Mouse (Mus musculus): ENCODE measurements at regions not wholly inside any gene's neighbourhood (a gene's known extent, or its start where the extent isn't known, plus 50 kb on each side); places are given as distances from the start of the nearest gene placed in this dataset.

GRCm38 (mm10) chr13:44399831-44400321 is 329.4 kb upstream of the Jarid2 start:
- TF ChIP-seq CTCF (IDR thresholded peaks at IDR 0.05; ENCODE audit: insufficient read depth, low read length): no peak
- no peak for TF ChIP-seq POLR2A (IDR thresholded peaks at IDR 0.05; ENCODE audit: borderline replicate concordance, extremely low read depth, low read depth, low read length)
- no peaks in the 10 kb centered on the region for H3K4me1 ChIP-seq (ENCODE audit: control insufficient read depth, insufficient read depth, low read length)
- WGBS: 82% methylated on average over 7 of the region's 7 CpGs
- no peak for DNase-seq
- H3K4me3 ChIP-seq (replicated peaks; ENCODE audit: extremely low read depth, low read depth, low read length): no peak overlapping the region

DNA sequence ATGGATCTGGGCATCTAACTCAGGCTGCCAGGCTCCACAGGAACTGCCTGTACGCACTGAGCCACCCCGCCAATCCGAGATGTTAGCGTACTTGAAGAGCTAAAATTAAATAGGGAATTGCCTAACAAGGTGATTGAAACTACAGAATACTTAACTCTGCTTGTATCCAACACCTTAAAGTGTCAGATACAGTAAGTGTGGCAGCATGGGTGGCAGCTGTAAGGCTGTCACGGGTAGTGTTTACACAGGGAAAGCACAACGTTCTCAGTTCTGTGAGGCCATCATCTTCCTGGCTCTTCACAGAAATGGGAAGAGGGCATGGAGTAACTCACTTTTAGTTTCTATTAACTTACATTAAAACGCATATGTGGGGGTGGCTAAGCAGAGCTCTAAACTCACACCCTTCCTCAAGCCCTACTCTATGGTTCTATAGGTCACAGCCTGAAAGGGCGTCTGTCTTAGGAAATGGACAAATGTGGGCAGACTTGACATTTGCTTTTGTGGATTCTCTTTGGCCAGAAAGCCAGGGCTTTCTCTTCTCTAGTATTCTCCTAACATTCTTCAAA is 325.2 kb upstream of the Jarid2 start:
- no peak for TF ChIP-seq POLR2A (IDR thresholded peaks at IDR 0.05; ENCODE audit: borderline replicate concordance, extremely low read depth, low read depth, low read length)
- TF ChIP-seq CTCF (IDR thresholded peaks at IDR 0.05; ENCODE audit: insufficient read depth, low read length): no peak
- 50% methylated on average over 8 of the region's 8 CpGs for WGBS
- no peak for DNase-seq
- Histone ChIP-seq H3K4me3 (replicated peaks; ENCODE audit: extremely low read depth, low read depth, low read length) (peak overlapping the region; percentile 51), H3K4me1 (ENCODE audit: control insufficient read depth, insufficient read depth, low read length) (no peaks in the 10 kb centered on the region; the same call in 1 of the 2 replicates)

GRCm38 (mm10) chr13:44407307-44407706 is 322.0 kb upstream of the Jarid2 start:
- Histone ChIP-seq H3K4me3 (replicated peaks; ENCODE audit: extremely low read depth, low read depth, low read length) (no peak overlapping the region), H3K4me1 (ENCODE audit: control insufficient read depth, insufficient read depth, low read length) (no peaks in the 10 kb centered on the region; the same call in 1 of the 2 replicates)
- TF ChIP-seq CTCF (IDR thresholded peaks at IDR 0.05; ENCODE audit: insufficient read depth, low read length) (no peak), POLR2A (IDR thresholded peaks at IDR 0.05; ENCODE audit: borderline replicate concordance, extremely low read depth, low read depth, low read length) (no peak)
- DNase-seq: no peak
- WGBS: 75% methylated on average over 2 of the region's 2 CpGs

DNA sequence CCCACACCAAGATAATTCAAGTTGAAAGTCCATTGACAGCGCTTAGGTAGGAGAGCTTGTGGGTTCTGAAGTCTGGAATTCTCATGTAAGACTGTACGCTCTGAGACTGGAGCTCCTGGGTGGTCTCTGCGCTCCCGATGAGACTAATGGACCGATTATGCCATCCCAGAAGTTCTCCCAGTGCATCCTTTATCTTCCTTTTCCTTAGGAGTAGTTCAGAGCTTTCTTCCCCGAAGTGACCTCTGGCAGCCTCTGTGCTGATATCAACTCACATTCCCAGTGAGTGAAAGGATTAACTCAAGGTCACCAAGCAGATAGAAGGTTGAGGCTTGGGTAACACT is 320.7 kb upstream of the Jarid2 start:
- Histone ChIP-seq H3K4me3 (replicated peaks; ENCODE audit: extremely low read depth, low read depth, low read length) (no peak overlapping the region), H3K4me1 (ENCODE audit: control insufficient read depth, insufficient read depth, low read length) (no peaks in the 10 kb centered on the region; the same call in 1 of the 2 replicates)
- no peak for DNase-seq
- WGBS: 83% methylated on average over 6 of the region's 6 CpGs
- TF ChIP-seq POLR2A (IDR thresholded peaks at IDR 0.05; ENCODE audit: borderline replicate concordance, extremely low read depth, low read depth, low read length) (no peak), CTCF (IDR thresholded peaks at IDR 0.05; ENCODE audit: insufficient read depth, low read length) (no peak)

- no peaks in the 10 kb centered on the region; the same call in 1 of the 2 replicates for H3K4me1 ChIP-seq (ENCODE audit: control insufficient read depth, insufficient read depth, low read length)
- no peak for TF ChIP-seq CTCF (IDR thresholded peaks at IDR 0.05; ENCODE audit: insufficient read depth, low read length)
- TF ChIP-seq POLR2A (IDR thresholded peaks at IDR 0.05; ENCODE audit: borderline replicate concordance, extremely low read depth, low read depth, low read length): no peak
- DNase-seq: peak; percentile 39
- no peak overlapping the region for H3K4me3 ChIP-seq (replicated peaks; ENCODE audit: extremely low read depth, low read depth, low read length)
- WGBS: 64% methylated on average over 14 of the region's 14 CpGs
Measured at GRCm38 (mm10) chr13:44408960-44409719, 320.1 kb upstream of the Jarid2 start.

DNA sequence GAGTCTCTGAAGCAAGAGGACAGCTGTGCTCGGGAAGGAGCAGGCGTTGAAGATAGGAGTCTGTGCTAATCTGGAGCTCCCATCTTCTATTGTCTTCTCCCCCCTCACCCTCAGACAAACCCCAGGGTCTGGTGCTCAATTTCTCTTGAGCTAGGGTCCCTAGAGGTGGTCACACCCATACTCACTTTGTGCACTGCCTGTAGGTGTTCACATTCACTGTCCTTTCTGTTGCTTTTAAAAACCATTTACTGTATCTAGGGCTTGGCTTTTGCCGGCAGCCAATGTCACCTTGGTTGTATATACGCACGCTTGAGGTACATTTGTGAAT is 319.6 kb upstream of the Jarid2 start:
- no peak for TF ChIP-seq CTCF (IDR thresholded peaks at IDR 0.05; ENCODE audit: insufficient read depth, low read length)
- TF ChIP-seq POLR2A (IDR thresholded peaks at IDR 0.05; ENCODE audit: borderline replicate concordance, extremely low read depth, low read depth, low read length): no peak
- H3K4me3 ChIP-seq (replicated peaks; ENCODE audit: extremely low read depth, low read depth, low read length): no peak overlapping the region
- 78% methylated on average over 5 of the region's 5 CpGs for WGBS
- DNase-seq: no peak
- no peaks in the 10 kb centered on the region; the same call in 1 of the 2 replicates for H3K4me1 ChIP-seq (ENCODE audit: control insufficient read depth, insufficient read depth, low read length)

GRCm38 (mm10) chr13:44411781-44412496 is 317.3 kb upstream of the Jarid2 start:
- H3K4me1 ChIP-seq (ENCODE audit: control insufficient read depth, insufficient read depth, low read length): no peaks in the 10 kb centered on the region; the same call in 1 of the 2 replicates
- 85% methylated on average over 2 of the region's 2 CpGs for WGBS
- no peak for DNase-seq
- TF ChIP-seq POLR2A (IDR thresholded peaks at IDR 0.05; ENCODE audit: borderline replicate concordance, extremely low read depth, low read depth, low read length): no peak
- no peak for TF ChIP-seq CTCF (IDR thresholded peaks at IDR 0.05; ENCODE audit: insufficient read depth, low read length)
- H3K4me3 ChIP-seq (replicated peaks; ENCODE audit: extremely low read depth, low read depth, low read length): no peak overlapping the region

GRCm38 (mm10) chr13:44413305-44413704 is 316.0 kb upstream of the Jarid2 start:
- H3K4me1 ChIP-seq (ENCODE audit: control insufficient read depth, insufficient read depth, low read length): no peaks in the 10 kb centered on the region; the same call in 1 of the 2 replicates
- no peak for DNase-seq
- TF ChIP-seq POLR2A (IDR thresholded peaks at IDR 0.05; ENCODE audit: borderline replicate concordance, extremely low read depth, low read depth, low read length): no peak
- TF ChIP-seq CTCF (IDR thresholded peaks at IDR 0.05; ENCODE audit: insufficient read depth, low read length): no peak
- WGBS: 58% methylated on average over 9 of the region's 9 CpGs
- no peak overlapping the region for H3K4me3 ChIP-seq (replicated peaks; ENCODE audit: extremely low read depth, low read depth, low read length)

- Histone ChIP-seq H3K4me3 (replicated peaks; ENCODE audit: extremely low read depth, low read depth, low read length) (no peak overlapping the region), H3K4me1 (ENCODE audit: control insufficient read depth, insufficient read depth, low read length) (peaks cover 5% of the 10 kb centered on the region; the same call in 1 of the 2 replicates)
- DNase-seq: no peak
- 58% methylated on average over 7 of the region's 7 CpGs for WGBS
- TF ChIP-seq CTCF (IDR thresholded peaks at IDR 0.05; ENCODE audit: insufficient read depth, low read length): no peak
- no peak for TF ChIP-seq POLR2A (IDR thresholded peaks at IDR 0.05; ENCODE audit: borderline replicate concordance, extremely low read depth, low read depth, low read length)
Measured at GRCm38 (mm10) chr13:44415971-44416370, 313.3 kb upstream of the Jarid2 start.

Measured in lung, adult 2 months (tissue).